Mouse (Mus musculus) embryo, embryonic 10 days (tissue): ENCODE measurements around the gene Marveld2.

Experiments
- DNase-seq: peaks from one replicate; pipeline ENCODE4 v3.0.0-alpha.2; 2015; ENCODE audit warnings: low spot score

Marveld2 gene

GRCm38 (mm10) chr13:100616181-100617087, at the start of gene Marveld2:
Gene Marveld2 (minus strand): TSS chr13:100616971.
- peak; percentile 42 for DNase-seq

GRCm38 (mm10) chr13:100659864-100660456, 43.2 kb upstream of the Marveld2 start:
- DNase-seq: peak; percentile 82

GRCm38 (mm10) chr13:100658091-100658490, 41.3 kb upstream of the Marveld2 start:
- no peak for DNase-seq

DNA sequence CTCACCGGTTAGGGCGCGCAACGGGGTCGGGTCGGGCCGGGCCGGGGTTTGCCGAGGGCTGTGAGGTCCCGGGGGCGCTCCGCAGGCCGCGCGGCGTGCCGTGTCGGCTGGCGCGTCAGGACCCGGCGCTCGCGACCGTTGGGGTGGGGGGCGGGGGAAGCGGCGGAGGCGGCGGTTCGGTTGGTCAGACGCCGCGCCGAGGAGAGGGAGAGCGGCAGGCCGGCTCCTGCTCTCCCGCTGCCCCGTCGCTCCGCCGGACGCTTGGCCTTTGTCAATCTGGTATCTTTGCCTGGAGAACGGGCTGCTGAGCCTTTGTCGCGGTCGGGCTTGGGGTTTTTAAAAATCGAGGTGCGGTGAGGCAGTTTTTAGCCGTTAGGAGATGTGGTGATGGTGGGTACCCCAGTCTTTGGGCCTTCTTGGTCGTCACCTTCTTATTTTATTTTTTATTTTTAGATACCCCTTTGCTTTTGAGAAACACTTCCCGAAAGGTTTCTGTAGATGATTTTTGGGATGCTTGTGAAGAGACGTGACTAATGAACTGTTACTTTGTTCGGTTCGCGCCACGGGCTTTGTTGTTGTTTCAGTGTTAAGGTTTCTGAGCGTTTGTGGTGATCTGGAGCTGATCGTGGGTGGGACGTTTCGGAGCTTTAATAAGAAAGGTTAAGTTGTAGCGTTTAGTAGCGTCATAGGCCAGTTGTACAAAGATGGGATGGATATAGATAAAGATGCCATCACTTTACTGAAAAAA, 34.8 kb upstream of the Marveld2 start, which contains the start of gene Taf9:
Taf9 (plus strand) TSS at position 141 of the 748 bp plus-strand sequence.
- no peak for DNase-seq

GRCm38 (mm10) chr13:100650550-100651438, 34.0 kb upstream of the Marveld2 start, which contains the start of the genes Ak6 and Rad17:
Gene Ak6 (plus strand): TSS chr13:100650979.
Gene Rad17 (minus strand): TSS chr13:100651051.
- peak; percentile 92 for DNase-seq

DNA sequence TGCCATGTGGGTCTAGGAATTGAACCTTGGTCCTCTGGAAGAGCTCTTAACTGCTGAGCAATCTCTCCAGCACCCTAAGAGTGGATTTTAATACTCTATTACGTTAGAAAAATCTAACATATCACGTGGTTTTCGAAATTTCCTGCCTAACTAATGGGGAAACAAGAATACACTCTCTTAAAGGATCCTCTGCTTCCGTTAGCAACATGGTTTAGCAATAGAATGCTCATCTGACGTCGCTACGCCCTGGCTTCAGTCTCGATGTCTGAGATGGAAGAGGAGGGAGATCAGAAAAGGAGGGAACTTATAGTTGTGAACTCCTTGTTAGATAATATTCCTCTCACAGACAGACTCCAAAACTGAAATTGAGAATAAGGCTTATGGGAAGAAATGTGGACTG, 31.5 kb upstream of the Marveld2 start:
- DNase-seq: no peak

DNA sequence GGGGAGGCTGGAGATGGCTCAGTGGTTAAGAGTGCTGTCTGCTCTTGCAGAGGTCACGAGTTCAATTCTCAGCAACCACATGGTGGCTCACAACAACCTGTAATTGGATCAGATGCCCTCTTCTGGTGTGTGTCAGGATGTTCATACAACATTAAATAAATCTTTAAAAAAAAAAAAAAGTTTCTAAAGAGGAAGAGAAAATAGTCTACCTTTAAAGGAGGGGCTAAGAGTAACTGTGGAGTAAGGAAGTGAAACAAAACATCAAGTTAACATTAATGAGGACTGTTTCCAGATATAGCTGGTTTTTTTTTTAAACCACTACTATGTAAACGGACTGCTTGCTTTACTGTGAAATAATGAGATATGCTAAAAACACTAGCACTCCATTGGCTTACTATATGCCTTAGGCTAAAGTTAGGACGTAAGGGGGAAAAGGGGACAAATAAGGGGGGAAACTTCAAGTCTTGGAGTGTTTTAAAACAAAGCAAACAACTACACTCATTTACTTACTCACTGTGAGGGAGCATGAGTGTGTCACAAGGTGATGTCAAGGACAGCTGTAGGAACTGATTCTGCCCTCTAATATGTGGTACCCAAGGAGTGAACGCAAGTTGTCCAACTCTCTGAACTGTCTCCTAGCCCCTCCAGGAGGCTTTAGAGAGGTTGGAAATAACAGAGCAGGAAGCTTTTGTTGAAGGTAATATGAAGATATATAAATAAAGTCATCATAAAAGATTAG, 25.9 kb upstream of the Marveld2 start:
- no peak for DNase-seq

DNA sequence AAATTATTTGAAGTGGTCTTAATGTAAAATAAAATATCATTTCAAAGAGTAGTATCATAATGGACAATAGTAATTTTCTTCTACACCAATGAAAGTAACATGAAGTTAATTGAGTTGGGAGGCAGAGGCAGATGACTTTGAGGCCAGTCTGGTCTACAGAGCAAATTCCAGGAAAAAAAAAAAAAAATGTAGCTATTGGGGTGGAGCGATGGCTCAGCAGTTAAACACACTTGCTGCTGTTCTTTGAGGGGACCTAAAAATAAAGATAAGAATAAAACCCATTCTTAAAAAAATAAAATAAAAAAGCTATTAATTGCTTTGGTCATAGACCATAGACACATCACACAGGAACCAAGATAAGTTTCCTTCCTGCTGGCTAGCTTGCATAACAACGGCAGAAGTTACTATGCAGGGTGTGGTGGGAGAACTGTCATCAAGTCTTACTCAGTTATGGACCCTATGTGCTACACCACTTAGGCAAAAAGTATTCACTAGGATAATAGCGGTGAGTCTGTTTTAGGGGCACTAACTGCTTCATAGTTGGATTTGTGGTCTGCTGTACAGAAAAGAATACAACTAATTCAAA, 17.4 kb upstream of the Marveld2 start:
- no peak for DNase-seq

GRCm38 (mm10) chr13:100622241-100622640, 5.5 kb upstream of the Marveld2 start:
- no peak for DNase-seq

GRCm38 (mm10) chr13:100617583-100617982, 812 bp upstream of the Marveld2 start:
- DNase-seq: no peak

- no peak for DNase-seq
Measured at GRCm38 (mm10) chr13:100612903-100613302, 3.9 kb downstream of the Marveld2 start.

DNA sequence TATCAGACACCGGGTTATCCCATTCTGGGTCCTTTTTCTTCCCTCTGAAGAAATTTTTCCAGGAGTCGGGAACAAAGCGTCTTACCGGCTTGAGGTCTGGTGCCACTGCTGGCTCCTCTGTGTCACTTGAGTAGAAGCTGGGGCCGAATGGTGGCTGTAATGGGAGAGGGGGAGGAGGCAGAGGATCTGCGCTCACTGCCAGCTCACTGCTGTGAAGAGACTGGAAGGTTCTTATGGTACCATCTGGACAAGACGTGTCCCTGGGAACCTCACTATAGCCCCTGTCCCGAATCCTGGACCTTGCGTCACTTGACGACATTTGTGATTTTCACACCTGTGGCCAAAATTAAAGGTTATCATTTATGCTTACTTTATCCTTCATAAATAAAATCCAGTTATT, 4.5 kb downstream of the Marveld2 start:
- DNase-seq: no peak

DNA sequence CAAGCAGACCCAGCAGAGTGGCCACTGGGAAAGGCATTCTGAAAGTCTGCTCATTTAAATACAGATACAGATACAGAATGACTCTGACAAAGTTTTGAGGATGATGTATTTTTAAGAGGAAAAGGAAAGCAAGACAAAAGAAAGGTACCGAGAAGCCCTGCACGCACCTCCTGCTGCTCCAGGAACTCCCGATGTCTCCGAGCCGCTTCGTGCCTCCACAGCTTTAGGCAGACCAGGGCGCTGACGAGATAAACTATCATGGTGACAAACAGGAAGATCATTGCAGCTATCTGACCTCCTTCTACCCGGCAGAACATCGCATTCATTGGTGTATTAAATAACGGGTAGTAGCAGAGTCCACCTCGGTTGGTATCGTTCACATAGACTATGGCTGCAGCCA, 5.5 kb downstream of the Marveld2 start:
- DNase-seq: no peak

DNA sequence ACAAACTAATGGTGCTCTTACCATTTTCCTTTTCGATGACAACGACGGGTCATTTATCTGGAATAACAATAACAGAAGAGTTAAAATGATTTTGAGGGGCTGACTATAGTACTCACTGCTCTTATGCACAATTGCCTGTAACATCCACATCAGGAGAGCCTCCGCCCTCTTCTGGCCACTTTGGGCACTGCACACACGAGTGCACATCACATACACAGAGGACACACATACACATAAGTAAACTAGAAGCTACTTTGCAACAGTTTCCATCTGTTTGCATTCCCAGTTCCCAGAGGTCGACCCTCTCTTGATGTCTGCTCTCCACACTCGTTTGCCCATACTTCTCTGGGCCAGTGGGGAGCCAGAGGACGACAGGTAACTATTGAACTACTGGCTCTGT, 9.0 kb downstream of the Marveld2 start:
- DNase-seq: no peak

DNA sequence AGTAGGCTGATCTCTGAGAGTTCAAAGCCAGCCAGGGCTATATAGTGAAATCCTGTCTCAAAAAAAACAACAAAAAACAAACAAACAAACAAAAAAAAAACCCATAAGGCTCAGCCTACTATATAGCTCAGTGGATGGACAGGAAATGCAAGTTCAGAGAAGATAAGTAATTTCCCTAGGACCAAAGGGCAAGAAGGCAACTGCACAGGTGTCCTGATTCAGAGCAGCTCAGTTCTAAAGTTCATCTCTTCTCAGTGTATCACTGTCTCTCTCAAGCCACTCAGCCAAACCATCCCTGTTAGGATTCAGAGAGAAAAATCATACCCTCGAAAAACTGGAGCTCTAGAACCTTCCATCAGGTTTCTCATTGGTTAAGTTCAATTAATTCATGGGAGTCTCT, 10.9 kb downstream of the Marveld2 start:
- no peak for DNase-seq

- DNase-seq: no peak
Measured at GRCm38 (mm10) chr13:100603738-100604095, 13.1 kb downstream of the Marveld2 start.

DNA sequence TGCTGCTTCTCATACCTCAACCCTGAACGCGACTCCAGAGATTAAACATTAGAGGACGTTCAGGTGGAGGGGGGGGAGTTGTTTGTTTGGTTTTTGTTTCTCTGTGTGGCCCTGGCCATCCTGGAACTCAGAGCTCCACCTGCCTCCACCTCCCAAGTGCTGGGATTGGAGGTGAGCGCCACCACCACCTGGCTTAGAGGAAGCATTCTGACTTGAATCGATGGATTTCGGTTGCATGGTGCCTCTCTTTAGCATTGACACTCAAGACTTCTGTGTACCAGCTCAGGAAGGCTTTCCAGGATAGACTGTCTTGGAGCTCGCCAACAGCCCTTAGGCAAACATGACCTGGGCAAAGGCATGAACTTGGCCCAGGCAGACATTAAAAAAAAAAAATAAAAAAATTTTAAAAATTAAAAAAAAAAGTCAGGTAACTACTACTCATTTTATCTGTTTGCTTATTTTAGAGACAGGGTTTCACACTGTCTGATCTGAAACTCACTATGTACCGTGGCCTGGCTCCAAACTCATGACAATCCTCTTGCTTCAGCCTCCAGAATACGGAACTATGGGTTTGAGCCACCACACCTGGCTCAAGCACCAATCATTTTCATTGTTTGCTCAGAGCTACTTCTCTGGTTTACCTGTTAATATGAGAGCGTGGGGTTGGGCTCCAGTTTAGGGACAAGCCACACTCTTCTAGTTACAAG, 13.6 kb downstream of the Marveld2 start:
- no peak for DNase-seq

DNA sequence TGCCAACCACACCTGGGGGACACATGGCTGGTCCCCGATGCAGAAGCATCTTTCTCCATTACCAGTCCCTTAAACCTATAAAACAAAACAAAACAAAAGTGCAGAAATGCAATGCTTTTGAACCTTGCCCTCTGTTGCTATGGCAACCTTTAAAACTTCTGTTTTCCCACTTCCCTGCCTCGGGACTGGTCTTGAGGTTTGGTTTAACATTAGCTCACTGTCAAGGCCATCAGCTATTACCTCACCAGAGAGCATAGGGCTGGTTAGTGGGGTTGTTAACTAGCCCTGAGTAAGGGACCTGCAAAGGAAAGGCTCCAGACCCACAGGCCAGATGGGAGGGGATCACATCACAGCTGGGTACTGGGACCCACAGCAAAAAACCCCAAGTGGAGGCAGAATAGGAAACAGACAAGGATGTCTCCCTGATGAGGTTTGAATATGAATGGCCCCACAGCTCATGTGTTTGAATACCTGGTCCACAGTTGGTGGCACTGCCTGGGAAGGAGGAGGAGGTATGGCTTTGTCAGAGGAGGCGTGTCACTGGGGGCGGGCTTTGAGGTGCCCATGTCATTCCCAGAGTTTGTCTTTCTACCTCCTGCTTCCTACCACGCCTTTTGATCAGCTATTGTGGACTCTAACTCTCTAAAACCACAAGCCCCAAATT, 14.4 kb downstream of the Marveld2 start:
- no peak for DNase-seq

GRCm38 (mm10) chr13:100601034-100601433, 15.7 kb downstream of the Marveld2 start:
- no peak for DNase-seq
